Mouse (Mus musculus) urinary bladder, postnatal 36 days (tissue): Measurements from ENCODE around the gene Crhr2.

Source experiments
- DNase-seq, 2 experiments: peaks; one replicate each; pipeline ENCODE4 v3.0.0; 2022; ENCODE audit warnings: low spot score in 2 of 2, mixed read lengths in 1 of 2

The Crhr2 gene

DNA sequence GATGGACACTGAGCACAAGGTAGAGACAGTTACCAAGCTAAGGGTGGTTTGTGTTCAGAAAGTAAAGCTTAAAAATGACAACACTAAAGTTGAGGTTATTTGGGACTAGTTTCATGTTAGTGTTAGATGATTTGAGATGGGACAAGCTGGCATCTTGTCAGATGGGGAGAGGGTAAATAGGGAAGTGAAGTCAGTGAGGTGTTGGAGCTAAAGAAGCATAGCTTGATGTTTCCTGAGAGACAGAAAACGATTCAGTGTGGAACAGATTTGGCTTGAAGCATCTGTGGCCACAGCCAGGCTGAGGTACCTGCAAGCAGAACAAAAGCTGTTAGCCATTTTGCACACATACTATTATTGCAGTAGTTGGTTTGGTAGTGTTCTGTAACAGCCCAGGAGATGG is 87.5 kb downstream of the Crhr2 start:
- no peak for DNase-seq

DNA sequence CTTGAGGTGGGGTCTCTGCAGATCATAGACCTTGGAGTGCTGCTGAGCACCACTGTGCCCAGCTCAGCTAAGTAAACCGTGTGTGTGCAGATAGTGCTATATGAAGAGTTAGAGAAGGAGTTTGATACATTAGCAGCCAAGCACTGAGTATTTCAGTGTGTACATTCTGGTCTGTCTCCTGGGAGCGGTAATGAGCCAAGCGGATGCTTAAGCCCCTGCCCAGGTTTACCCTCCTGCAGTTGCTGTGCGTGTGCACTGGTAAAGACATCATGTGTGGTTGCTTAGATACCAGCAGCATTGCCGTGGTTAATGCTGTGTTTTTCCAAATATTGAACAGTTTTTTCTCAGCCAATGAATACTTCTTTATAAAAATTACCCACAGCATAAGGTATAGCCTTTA is 88.3 kb downstream of the Crhr2 start:
- DNase-seq = no peak

DNA sequence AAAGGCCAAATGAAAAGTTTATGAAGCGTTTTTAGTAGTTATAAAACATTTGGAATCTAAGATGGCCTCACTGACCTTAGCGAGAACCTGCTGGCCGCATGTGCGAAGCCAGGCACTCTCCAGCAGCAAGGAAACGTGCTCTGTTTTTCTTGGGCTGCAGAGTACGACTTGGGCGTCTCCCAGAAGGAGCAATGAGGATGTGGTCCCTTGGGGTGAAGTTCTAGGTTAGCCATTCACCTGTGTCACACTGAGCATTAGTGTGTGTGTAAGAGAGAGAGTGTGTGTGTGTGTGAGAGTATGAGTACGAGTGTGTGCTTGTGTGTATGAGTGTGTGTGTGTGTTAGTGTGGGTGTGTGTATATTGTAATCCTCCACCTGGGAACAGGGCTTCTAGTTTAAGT is 89.6 kb downstream of the Crhr2 start:
- no peak for DNase-seq
